Mouse (Mus musculus): ENCODE results near the gene Apol10b. TPM values are rescaled to one million over a fixed set of nuclear protein-coding genes. Genes with fewer than 3 reads are reported as not detected.

Apol10b gene
- polyA plus RNA-seq (2017; shearing (Covaris generic)), result 4.6 TPM

GRCm38 (mm10) chr15:77595961-77596360, at the start of gene Apol10b:
Gene Apol10b (minus strand): TSS chr15:77596125.

GRCm38 (mm10) chr15:77643176-77643575, 47.3 kb upstream of the Apol10b start, which contains the start of gene Apol11b:
Gene Apol11b (minus strand): TSS chr15:77643286.

GRCm38 (mm10) chr15:77598958-77599357, 3.0 kb upstream of the Apol10b start, which contains the start of gene Gm36245:
Gene Gm36245 (plus strand): TSS chr15:77599258.

GRCm38 (mm10) chr15:77561792-77562191, 34.1 kb downstream of the Apol10b start, which contains the start of gene 1700025B11Rik:
Gene 1700025B11Rik (minus strand): TSS chr15:77561892.

Other genes with a start within 250 kb of the Apol10b start
- not detected for gene Apol7a, start 197.0 kb downstream of the Apol10b start, polyA plus RNA-seq (2017; shearing (Covaris generic))
- 4.5 TPM for gene Apol9a, start 185.0 kb downstream of the Apol10b start, polyA plus RNA-seq (2017; shearing (Covaris generic))
- gene Apol7b, start 148.6 kb downstream of the Apol10b start, polyA plus RNA-seq (2017; shearing (Covaris generic)), result 0.32 TPM
- gene Apol10a, start 119.1 kb downstream of the Apol10b start, polyA plus RNA-seq (2017; shearing (Covaris generic)), result 0.15 TPM
- gene Apol11a, start 87.9 kb downstream of the Apol10b start, polyA plus RNA-seq (2017; shearing (Covaris generic)), result 0.89 TPM
- gene Apol7c, start 62.8 kb downstream of the Apol10b start, polyA plus RNA-seq (2017; shearing (Covaris generic)), result not detected
- not detected for gene 1700025B11Rik, start 34.2 kb downstream of the Apol10b start, polyA plus RNA-seq (2017; shearing (Covaris generic))
- gene Gm36245, start 3.1 kb upstream of the Apol10b start, polyA plus RNA-seq (2017; shearing (Covaris generic)), result not detected
- gene Apol11b, start 47.2 kb upstream of the Apol10b start, polyA plus RNA-seq (2017; shearing (Covaris generic)), result 6.1 TPM
- 79.7 TPM for gene Apol7e, start 102.7 kb upstream of the Apol10b start, polyA plus RNA-seq (2017; shearing (Covaris generic))
- 17.0 TPM for gene Apol9b, start 132.9 kb upstream of the Apol10b start, polyA plus RNA-seq (2017; shearing (Covaris generic))
- 0.20 TPM for gene Apol8, start 160.9 kb upstream of the Apol10b start, polyA plus RNA-seq (2017; shearing (Covaris generic))
- 477 TPM for gene Myh9, start 246.1 kb upstream of the Apol10b start, polyA plus RNA-seq (2017; shearing (Covaris generic))